Mouse (Mus musculus) embryonic facial prominence, embryonic 15.5 days (tissue): Measurements from ENCODE around the gene Zzef1. TPM values are rescaled to one million over a fixed set of nuclear protein-coding genes. Genes with fewer than 3 reads are reported as not detected.

Experiments used
- ATAC-seq: fragments of 200-750 bp; cut with Nextera tagmentation; 2 replicates; pipeline ENCODE4 v1.8.0; 2017; ENCODE audit warnings: low read depth, moderate TSS enrichment; ENCODE audit not compliant: insufficient number of reproducible peaks, low FRiP score, low TSS enrichment
- H3K27ac ChIP-seq: fragments of 300-500 bp; sonication (generic); replicated peaks from 2 replicates; pipeline ENCODE4 v1.5.1; 2015; ENCODE audit warnings: mild to moderate bottlenecking, inconsistent platforms
- H3K27me3 ChIP-seq: fragments of 300-500 bp; sonication (generic); 2 replicates; pipeline ENCODE4 v1.6.1; 2015; ENCODE audit warnings: inconsistent platforms
- H3K36me3 ChIP-seq: fragments of 300-500 bp; sonication (generic); 2 replicates; pipeline ENCODE4 v1.6.1; 2015; ENCODE audit warnings: mild to moderate bottlenecking, inconsistent platforms
- H3K4me1 ChIP-seq: fragments of 300-500 bp; sonication (generic); 2 replicates; pipeline ENCODE4 v1.6.1; 2015; ENCODE audit warnings: inconsistent platforms
- H3K4me2 ChIP-seq: fragments of 300-500 bp; sonication (generic); replicated peaks from 2 replicates; pipeline ENCODE4 v1.6.1; 2015; ENCODE audit warnings: mild to moderate bottlenecking, inconsistent platforms
- H3K4me3 ChIP-seq: fragments of 300-500 bp; sonication (generic); replicated peaks from 2 replicates; pipeline ENCODE4 v1.5.1; 2015; ENCODE audit warnings: mild to moderate bottlenecking, inconsistent platforms
- H3K9ac ChIP-seq: fragments of 300-500 bp; sonication (generic); 2 replicates; pipeline ENCODE4 v1.6.1; 2015; ENCODE audit warnings: inconsistent platforms
- H3K9me3 ChIP-seq: fragments of 300-500 bp; sonication (generic); replicated peaks from 2 replicates; pipeline ENCODE4 v1.6.1; 2016; ENCODE audit warnings: inconsistent platforms
- WGBS: fragments of 180-500 bp; shearing (Covaris S2); methylation state at CpG from one replicate; pipeline ENCODE4 v1.1.7; 2015; 5-methylcytosine and 5-hydroxymethylcytosine counted together
- polyA plus RNA-seq: library from polyadenylated mRNA; unstranded; fragments of >200 nt; fragmentation: Nextera tagmentation; extraction: Ambion mirVana; gene quantifications from 2 replicates; pipeline ENCODE4 v1.2.1, GENCODE M21; 2015

Gene Zzef1
- polyA plus RNA-seq: 9.7 and 11.7 TPM in 2 replicates

- H3K9me3 ChIP-seq: no peaks in the 10 kb centered on the region
- H3K4me3 ChIP-seq: peak within 1 kb of the TSS; percentile 99
- peak; percentile 95 for ATAC-seq
- H3K4me2 ChIP-seq: peak within 1 kb of the TSS; percentile 82
- H3K27ac ChIP-seq: peak within 1 kb of the TSS; percentile 89
- under 1% methylated on average over 69 of the region's 69 CpGs for WGBS
- H3K9ac ChIP-seq: peak within 1 kb of the TSS; percentile 91
- H3K4me1 ChIP-seq: peaks cover 8% of the 10 kb centered on the region; the same call in 1 of the 2 replicates
- no peaks in the 10 kb centered on the region for H3K27me3 ChIP-seq
- no peaks in the 10 kb centered on the region for H3K36me3 ChIP-seq
Measured at GRCm38 (mm10) chr11:72795455-72796295, at the start of gene Zzef1, which contains the start of gene Cyb5d2. TSS of gene Zzef1 (plus strand) at chr11:72796226. TSS of gene Cyb5d2 (minus strand) at chr11:72796142.

GRCm38 (mm10) chr11:72751956-72752355 lies 44.1 kb upstream of the Zzef1 start:
- no peaks in the 10 kb centered on the region for H3K9me3 ChIP-seq

GRCm38 (mm10) chr11:72758316-72758715 lies 37.7 kb upstream of the Zzef1 start:
- Histone ChIP-seq H3K4me3 (no peak overlapping the region), H3K27me3 (no peaks in the 10 kb centered on the region), H3K9ac (no peak overlapping the region), H3K36me3 (peaks cover 92% of the 10 kb centered on the region), H3K9me3 (no peaks in the 10 kb centered on the region), H3K4me1 (no peaks in the 10 kb centered on the region), H3K4me2 (no peak overlapping the region), H3K27ac (no peak overlapping the region)
- ATAC-seq: no peak
- 87% methylated on average over 5 of the region's 5 CpGs for WGBS

More at GRCm38 (mm10) chr11:72751956-72752355, 44.1 kb upstream of the Zzef1 start:
- Histone ChIP-seq H3K4me3 (no peak overlapping the region), H3K9ac (no peak overlapping the region), H3K27ac (no peak overlapping the region), H3K27me3 (no peaks in the 10 kb centered on the region), H3K4me2 (no peak overlapping the region), H3K36me3 (peaks cover 87% of the 10 kb centered on the region), H3K4me1 (no peaks in the 10 kb centered on the region)
- WGBS: 22% methylated on average over 2 of the region's 2 CpGs
- ATAC-seq: no peak

- H3K36me3 ChIP-seq: peaks cover 91% of the 10 kb centered on the region
- H3K9ac ChIP-seq: no peak overlapping the region
Measured at GRCm38 (mm10) chr11:72759581-72759980, 36.4 kb upstream of the Zzef1 start.

GRCm38 (mm10) chr11:72760781-72761180 lies 35.2 kb upstream of the Zzef1 start:
- Histone ChIP-seq H3K36me3 (peaks cover 81% of the 10 kb centered on the region), H3K4me3 (no peak overlapping the region), H3K4me2 (no peak overlapping the region), H3K9me3 (no peaks in the 10 kb centered on the region), H3K27ac (no peak overlapping the region), H3K4me1 (no peaks in the 10 kb centered on the region), H3K27me3 (no peaks in the 10 kb centered on the region), H3K9ac (no peak overlapping the region)
- no peak for ATAC-seq
- WGBS: 70% methylated on average over 1 of the region's 1 CpGs

More at GRCm38 (mm10) chr11:72759581-72759980, 36.4 kb upstream of the Zzef1 start:
- Histone ChIP-seq H3K4me3 (no peak overlapping the region), H3K4me1 (no peaks in the 10 kb centered on the region), H3K27ac (no peak overlapping the region), H3K9me3 (no peaks in the 10 kb centered on the region), H3K4me2 (no peak overlapping the region), H3K27me3 (no peaks in the 10 kb centered on the region)
- WGBS: 91% methylated on average over 6 of the region's 6 CpGs
- ATAC-seq: no peak

GRCm38 (mm10) chr11:72764270-72764669 lies 31.8 kb upstream of the Zzef1 start:
- Histone ChIP-seq H3K4me1 (no peaks in the 10 kb centered on the region), H3K9ac (no peak overlapping the region), H3K27me3 (no peaks in the 10 kb centered on the region), H3K27ac (no peak overlapping the region), H3K9me3 (no peaks in the 10 kb centered on the region), H3K4me2 (no peak overlapping the region), H3K4me3 (no peak overlapping the region), H3K36me3 (peaks cover 66% of the 10 kb centered on the region)
- no peak for ATAC-seq
- 89% methylated on average over 4 of the region's 4 CpGs for WGBS

- Histone ChIP-seq H3K4me3 (no peak overlapping the region), H3K4me2 (no peak overlapping the region), H3K9me3 (no peaks in the 10 kb centered on the region), H3K27ac (no peak overlapping the region), H3K36me3 (peaks cover 41% of the 10 kb centered on the region), H3K27me3 (no peaks in the 10 kb centered on the region), H3K4me1 (no peaks in the 10 kb centered on the region), H3K9ac (no peak overlapping the region)
- WGBS: 87% methylated on average over 8 of the region's 8 CpGs
- ATAC-seq: no peak; the same call in 1 of the 2 replicates
Measured at GRCm38 (mm10) chr11:72767716-72768115, 28.3 kb upstream of the Zzef1 start.

- WGBS: 91% methylated on average over 3 of the region's 3 CpGs
- Histone ChIP-seq H3K4me1 (no peaks in the 10 kb centered on the region), H3K9me3 (no peaks in the 10 kb centered on the region), H3K27me3 (no peaks in the 10 kb centered on the region), H3K9ac (no peak overlapping the region), H3K4me3 (no peak overlapping the region), H3K36me3 (peaks cover 29% of the 10 kb centered on the region), H3K4me2 (no peak overlapping the region), H3K27ac (no peak overlapping the region)
- ATAC-seq: no peak
Measured at GRCm38 (mm10) chr11:72769061-72769460, 27.0 kb upstream of the Zzef1 start.

- 91% methylated on average over 3 of the region's 3 CpGs for WGBS
- no peak overlapping the region for H3K9ac ChIP-seq
- peaks cover 21% of the 10 kb centered on the region for H3K36me3 ChIP-seq
- no peak overlapping the region for H3K4me2 ChIP-seq
- ATAC-seq: no peak
- H3K4me1 ChIP-seq: no peaks in the 10 kb centered on the region
- H3K9me3 ChIP-seq: no peaks in the 10 kb centered on the region
- H3K27ac ChIP-seq: no peak overlapping the region
- H3K27me3 ChIP-seq: no peaks in the 10 kb centered on the region
- H3K4me3 ChIP-seq: no peak overlapping the region
Measured at GRCm38 (mm10) chr11:72770324-72770723, 25.7 kb upstream of the Zzef1 start.

- no peak for ATAC-seq
- Histone ChIP-seq H3K9me3 (no peaks in the 10 kb centered on the region), H3K36me3 (peaks cover 21% of the 10 kb centered on the region), H3K27ac (no peak overlapping the region), H3K4me3 (no peak overlapping the region), H3K4me1 (no peaks in the 10 kb centered on the region), H3K9ac (no peak overlapping the region), H3K4me2 (no peak overlapping the region), H3K27me3 (no peaks in the 10 kb centered on the region)
- 79% methylated on average over 5 of the region's 5 CpGs for WGBS
Measured at GRCm38 (mm10) chr11:72770816-72771215, 25.2 kb upstream of the Zzef1 start.

- Histone ChIP-seq H3K27ac (no peak overlapping the region), H3K9me3 (no peaks in the 10 kb centered on the region), H3K27me3 (no peaks in the 10 kb centered on the region), H3K9ac (no peak overlapping the region), H3K4me1 (no peaks in the 10 kb centered on the region), H3K4me3 (no peak overlapping the region), H3K36me3 (peaks cover 21% of the 10 kb centered on the region), H3K4me2 (no peak overlapping the region)
- no peak for ATAC-seq
- 68% methylated on average over 4 of the region's 4 CpGs for WGBS
Measured at GRCm38 (mm10) chr11:72771461-72771860, 24.6 kb upstream of the Zzef1 start.
